Mouse (Mus musculus) megakaryocyte, adult 5-6 weeks (primary cell): ENCODE data around the gene Tnfaip8l2. TPM values are rescaled to one million over a fixed set of nuclear protein-coding genes. Genes with fewer than 3 reads are reported as not detected.
A peak's percentile ranks its signal among the peaks of the same experiment; 100 is the strongest.
"Not testable (repeated sequence)": the region's sequence is repeated elsewhere in the genome, so short reads cannot be mapped to it uniquely, and the experiment has no call there.

Source experiments
- ATAC-seq: 2 replicates; pipeline ENCODE4 v1.8.0; 2016; ENCODE audit warnings: mild to moderate bottlenecking, inconsistent platforms; ENCODE audit not compliant: poor library complexity, severe bottlenecking
- total RNA-seq, 2 experiments: library from RNA; stranded (forward) in 1 of 2; stranded (reverse) in 1 of 2; fragments of 153-499, 151-499 nt in 1 of 2; fragments of 221-1000, 200-1000 nt in 1 of 2; gene quantifications; 2 replicates each; pipeline versions ENCODE4 v1.2.3 to v1.2.4; 2015 to 2017

Tnfaip8l2 gene
- total RNA-seq, 2 experiments from 2014 or later: 85.2 to 115 TPM

DNA sequence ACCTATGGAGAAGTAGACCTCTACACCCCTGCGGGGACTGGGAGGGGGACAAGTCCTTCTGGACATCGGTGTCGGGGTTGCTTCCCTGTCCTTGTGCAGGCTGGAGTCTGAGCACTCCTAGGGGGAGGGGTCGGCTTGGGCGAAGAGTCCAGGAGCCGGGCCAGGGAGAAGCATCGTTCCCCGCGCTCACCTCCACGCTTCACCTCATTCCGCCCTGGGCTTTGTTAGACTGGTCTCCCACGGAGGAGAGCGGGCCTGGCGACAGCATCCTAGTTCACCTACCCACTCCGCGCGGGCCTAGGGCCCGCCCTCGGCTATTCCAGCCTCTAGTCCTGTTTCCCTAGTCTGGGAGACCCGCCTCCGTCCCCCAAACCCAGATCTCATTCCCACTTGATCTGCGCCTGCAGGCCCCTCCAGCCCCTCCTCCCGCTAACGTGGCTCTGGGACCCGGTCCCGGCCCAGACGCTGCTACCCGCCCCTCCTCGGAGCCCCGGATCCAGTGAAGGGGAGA, 18.9 kb upstream of the Tnfaip8l2 start:
- ATAC-seq: no peak

DNA sequence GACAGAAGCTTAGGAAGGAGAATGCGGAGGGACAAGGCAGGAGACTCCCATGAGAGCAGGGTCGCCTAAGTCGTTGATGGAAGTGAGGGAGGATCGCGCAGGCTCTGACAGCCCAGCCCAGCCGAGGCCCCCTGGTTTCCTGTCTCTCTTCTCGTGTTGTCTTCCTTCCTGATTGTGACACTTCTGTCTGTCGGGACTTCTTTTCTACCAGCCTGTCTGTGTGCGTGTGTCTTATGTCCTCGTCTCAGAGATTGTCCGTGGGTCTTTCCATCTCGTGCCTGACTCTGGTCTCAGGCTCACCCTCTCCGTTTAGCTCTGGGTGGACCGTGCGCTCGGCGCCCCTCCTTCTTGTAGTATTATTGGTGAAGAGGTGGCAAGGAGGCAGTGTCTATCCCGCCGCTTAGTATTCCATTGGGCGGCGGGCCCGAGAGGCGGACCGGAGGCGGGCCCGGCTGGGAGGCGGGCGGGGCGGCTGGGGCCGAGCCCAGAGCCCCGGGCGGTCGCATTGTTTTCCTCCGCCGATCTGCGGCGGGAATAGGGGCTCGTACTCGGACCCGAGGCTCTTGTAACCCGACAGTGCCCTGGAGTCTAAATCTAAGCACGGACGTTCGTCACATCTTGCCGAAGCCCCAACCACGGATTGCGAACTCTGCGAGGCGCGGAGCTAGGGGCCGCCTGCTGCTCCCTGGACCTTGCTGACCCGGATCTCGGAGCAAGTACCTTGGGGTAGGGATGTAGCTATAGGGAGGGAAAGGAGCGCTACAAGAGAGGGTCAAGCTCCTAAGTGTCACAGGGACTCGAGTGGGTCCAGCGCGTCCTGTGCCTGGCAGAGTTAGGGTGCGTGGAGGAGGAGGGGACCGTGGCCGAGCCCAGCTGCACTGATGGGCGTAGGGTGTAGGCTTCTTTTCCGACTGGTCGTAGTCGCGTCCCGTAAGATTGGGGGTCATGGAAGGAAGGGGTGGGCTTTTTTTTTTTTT, 18.1 kb upstream of the Tnfaip8l2 start, which contains the start of gene Sema6c:
Gene Sema6c, plus strand, starts transcription at position 471 of the 977 bp plus-strand sequence.
- peak; percentile 98 for ATAC-seq

DNA sequence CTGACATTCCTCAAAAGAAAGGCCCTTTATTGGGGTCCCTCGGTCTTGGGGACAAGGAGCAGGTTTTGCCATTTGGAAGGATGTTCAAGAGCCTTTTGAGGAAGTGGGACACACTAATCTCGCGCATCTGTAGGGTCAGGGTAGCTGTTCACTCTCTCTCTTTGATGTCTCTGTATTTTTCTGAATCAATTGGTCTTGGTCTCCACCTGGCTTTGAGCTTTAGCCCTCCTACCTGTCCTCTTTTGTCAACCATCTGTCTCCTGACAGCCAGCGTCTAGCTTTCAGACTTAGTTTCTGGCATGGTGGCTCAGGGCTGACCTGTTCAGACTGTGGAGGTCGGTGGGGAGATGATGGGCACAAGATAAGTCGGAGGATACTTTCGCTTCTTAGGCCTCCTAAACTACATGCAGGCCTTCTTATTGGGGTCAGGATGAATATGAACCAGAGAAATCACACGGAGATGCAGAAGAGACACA, 17.4 kb upstream of the Tnfaip8l2 start:
- ATAC-seq: peak; percentile 13

DNA sequence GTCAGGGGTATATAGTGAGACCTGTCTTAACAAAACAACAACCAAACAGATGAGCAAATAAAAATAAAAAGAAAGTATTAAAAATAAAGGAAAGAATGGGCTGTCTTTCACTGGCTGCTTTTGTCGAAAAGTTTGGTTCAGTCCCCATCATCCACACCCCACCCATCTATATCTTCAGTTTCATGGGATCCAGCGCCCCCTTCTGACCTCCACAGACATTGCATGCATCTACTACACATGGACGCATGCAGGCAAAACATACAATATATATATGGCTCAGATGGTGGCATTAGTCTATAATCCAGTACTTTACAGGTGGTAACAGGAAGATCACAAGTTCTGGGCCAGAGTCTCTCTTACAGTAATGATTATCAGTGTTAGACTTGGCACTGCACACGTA, 11.7 kb upstream of the Tnfaip8l2 start:
- peak; percentile 86 for ATAC-seq

DNA sequence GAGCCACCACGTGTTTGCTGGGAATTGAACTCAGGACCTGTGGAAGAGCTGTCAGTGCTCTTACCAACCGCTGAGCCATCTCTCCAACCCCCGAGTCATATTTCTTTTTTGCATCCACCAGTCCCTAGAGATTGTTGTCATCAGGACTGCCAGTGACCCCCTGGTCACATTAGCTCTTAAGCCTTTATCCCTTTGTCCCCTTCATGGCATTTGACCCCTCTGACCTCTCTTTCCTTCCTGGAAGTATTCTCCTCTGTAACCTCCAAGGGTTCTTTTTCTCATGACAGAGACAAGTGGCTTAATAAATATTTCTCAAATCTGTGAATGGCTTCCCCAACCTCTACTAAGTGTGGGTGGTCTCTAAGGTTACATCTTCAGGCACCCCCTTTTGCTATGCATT, 5.8 kb upstream of the Tnfaip8l2 start:
- no peak for ATAC-seq

DNA sequence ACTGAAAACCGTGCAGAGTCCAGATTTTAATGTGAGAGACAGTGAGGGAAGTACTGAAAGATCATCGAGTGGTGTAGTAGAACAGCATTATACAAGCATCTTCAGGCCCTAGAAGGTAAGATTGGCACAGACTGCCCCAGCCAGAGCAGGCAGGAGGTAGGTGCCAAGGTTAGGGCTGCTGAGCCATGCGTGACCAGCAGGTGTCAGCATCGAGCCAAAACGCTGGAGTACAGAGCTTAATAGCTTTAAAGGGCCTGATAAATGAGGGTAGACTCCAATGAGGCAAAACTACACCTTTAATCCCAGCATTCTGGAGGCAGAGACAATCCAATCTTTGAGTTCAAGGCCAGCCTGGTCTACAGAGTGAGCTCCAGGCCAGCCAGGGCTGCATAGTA, 454 bp upstream of the Tnfaip8l2 start:
- peak; percentile 78 for ATAC-seq

DNA sequence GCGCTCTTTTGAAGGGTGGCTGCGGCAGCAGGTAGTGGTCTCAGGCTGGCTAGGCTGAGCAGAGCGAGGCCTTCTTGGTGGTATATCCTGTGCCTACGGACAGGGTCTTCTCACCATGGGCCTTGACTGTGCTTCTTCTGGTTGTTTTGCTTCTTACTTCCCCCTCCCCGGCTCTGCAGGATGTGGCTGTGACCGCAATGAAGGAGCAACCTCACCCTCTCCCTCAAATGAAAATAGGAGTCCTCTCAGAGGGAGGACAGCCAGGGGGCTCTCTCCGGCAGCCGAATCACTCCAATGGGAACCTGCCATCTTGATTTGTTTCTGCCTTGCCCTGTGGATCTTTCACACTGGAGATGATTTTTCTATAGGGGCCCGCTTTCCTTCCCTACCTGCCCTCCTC, 686 bp downstream of the Tnfaip8l2 start:
- ATAC-seq: peak; percentile 69

DNA sequence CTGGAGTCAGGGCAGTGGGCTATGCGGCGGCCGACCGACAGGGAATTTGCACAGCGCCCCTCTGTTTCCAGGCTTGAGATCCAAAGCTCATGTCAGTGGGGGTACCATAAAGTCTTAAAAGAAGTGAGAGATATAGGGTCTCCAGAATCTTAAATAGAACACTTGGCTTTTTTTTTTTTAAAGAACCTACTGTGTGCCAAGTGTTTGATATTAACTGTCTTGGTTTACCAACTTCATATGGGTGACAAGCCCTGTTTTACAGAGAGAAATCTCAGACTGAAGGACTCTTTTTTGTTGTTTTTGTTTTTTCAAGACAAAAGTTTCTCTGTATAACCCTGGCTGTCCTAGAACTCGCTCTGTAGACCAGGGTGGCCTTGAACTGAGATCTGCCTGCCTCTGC, 1.4 kb downstream of the Tnfaip8l2 start:
- no peak for ATAC-seq

GRCm38 (mm10) chr3:95140289-95140595, 1.9 kb downstream of the Tnfaip8l2 start:
- ATAC-seq: no peak

DNA sequence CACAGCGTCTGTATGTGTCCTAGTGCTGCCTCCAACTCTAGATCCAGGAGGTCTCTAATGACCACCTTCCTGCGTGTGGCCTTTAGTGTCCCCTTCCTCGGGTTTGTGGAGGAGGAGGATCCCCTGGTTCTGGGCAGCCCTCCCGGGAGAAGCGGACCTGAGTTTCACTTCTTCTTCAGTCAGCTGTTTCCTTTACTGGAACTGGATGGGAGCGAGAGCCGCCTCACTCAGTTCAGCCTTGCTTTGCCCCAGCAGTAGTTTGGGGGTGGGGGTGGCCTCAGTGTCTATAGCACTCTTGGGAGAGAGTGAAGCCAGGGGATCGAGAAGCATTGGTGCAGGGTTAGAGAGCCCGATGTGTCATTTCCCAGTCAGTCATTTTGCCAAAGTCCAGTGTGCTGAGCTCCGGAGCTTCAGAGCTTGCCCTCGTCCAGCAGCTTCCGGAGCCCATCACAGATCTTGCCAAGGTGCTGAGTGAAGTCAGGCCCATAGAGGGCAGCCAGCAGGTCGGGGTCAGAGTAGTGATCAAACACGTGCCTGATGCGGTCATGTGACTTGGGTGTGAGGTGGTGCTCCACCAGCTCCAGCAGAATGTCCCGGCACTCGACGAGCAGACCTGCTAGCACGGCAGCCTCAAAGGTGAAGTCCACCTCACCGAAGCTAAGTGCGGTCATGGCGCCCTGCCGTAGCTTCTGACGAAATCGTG, 2.4 kb downstream of the Tnfaip8l2 start:
- no peak for ATAC-seq

DNA sequence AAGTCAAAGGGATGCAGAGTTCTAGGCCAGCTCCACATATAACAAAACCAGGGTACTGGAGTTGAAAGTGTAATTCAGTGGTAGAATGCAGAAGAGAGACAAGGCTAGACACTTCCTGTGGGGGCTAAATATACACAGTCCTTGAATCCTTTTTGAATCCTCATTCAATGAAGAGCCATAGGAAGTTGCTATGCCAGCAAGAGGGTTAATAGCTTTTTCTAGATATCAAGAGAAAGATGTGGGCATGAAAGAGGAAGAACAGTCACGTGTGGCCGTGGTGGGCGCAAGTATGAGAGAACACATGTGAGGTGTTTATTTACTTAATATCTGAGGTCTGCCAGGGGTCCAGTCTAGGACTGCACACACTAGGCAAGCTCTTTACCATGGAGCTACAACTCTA, 5.8 kb downstream of the Tnfaip8l2 start:
- ATAC-seq: no peak

DNA sequence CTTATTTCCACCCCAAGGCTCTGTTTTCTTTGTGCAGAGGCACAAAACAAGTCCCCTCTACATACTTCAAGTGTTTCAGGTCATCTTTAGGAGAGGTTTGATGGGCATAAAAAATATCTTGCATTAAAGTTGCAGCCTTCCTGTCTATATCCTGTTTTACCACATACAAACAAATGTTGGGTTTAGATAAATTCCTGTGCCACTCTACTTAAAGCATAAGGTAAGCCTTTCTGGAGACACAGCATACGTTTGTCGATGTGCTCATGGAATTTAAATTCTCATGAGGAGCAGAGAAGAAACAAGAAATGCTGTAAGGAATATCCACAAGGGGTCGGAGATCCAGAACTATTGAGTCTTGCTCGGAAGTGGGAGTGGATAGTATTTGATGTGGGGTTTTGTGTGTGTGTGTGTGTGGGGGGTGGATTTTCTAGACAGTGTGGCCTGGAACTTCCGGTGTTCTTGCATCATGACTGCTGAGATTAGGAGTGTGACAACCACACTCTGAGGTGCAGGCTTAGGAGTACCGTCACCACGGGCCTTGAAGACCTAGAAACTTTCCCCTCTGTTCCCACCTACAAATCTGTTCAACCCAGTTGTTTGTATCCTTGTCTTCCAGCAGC, 6.6 kb downstream of the Tnfaip8l2 start:
- peak; percentile 35 for ATAC-seq

DNA sequence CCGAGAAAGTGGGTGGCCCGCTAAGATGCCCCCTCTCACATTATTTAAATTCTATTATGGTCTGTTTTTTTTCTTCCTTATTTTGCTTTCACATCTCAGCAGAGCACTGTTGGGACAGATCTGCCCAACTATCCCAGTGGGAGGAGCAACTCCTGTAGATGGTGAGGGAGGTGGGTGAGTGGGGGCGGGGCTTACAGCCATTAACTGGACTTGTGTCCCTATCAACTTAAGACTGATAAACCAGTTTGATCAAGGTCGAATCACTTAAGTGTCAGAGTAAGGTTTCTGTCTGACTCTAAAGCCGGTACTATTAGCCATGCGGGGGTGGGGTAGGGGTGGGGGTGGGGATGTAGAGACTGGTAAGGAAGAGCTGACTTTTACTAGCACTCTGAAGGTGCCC, 7.1 kb downstream of the Tnfaip8l2 start:
- ATAC-seq: peak; percentile 20; the same call in 1 of the 2 replicates

DNA sequence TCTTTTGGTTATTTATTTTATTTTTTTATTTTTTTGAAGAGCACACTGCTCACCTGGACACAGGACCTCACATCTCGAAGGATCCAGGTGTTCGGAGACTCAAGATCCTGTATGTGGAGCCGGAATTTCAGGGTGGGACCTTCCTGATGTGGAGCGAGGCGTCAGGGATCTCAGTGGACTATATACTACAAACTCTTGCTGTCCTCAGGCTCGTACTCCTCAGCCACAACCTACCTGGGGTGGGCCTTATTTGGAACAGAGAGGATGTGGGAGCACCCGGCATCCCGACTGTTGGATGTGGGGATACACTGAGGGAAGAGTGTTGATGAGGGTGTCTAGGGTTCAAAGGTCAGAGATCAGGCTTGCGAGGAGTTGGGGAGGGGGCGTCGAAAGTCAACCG, 8.0 kb downstream of the Tnfaip8l2 start:
- ATAC-seq: peak; percentile 5; the same call in 1 of the 2 replicates

- ATAC-seq: peak; percentile 96
These were observed 8.5 kb downstream of the Tnfaip8l2 start, which contains the start of the genes Scnm1 and Lysmd1 for GRCm38 (mm10) chr3:95133680-95134101. Gene Scnm1 (minus strand): TSS chr3:95134011. Gene Lysmd1 (plus strand): TSS chr3:95134088.

- no peak for ATAC-seq
These were observed 9.0 kb downstream of the Tnfaip8l2 start for GRCm38 (mm10) chr3:95133176-95133575.

- ATAC-seq: not testable (repeated sequence)
These were observed 9.8 kb downstream of the Tnfaip8l2 start for GRCm38 (mm10) chr3:95132389-95132788.

DNA sequence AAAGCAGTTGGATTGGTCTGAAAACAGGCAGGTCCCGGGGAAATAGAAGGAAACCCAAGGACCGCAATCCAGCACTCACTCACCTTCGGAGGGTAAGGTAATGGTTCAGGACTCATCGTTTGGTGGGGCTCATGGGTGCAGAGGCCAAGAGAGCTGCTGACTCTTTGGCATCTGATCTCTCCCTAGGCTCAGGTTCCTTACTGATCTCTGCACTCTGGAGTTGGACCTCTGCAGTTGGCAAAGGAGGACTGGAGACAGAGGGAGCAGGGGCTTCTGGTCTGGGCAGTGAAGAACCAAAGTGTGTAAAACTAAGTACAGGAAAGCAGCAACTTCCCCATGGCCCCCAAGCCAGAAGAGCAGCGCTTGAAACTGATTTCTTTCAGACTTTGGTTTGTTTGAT, 12.1 kb downstream of the Tnfaip8l2 start:
- ATAC-seq: no peak

- no peak for ATAC-seq
These were observed 12.9 kb downstream of the Tnfaip8l2 start for GRCm38 (mm10) chr3:95129226-95129651.

GRCm38 (mm10) chr3:95124972-95125371, 17.2 kb downstream of the Tnfaip8l2 start:
- ATAC-seq: no peak

DNA sequence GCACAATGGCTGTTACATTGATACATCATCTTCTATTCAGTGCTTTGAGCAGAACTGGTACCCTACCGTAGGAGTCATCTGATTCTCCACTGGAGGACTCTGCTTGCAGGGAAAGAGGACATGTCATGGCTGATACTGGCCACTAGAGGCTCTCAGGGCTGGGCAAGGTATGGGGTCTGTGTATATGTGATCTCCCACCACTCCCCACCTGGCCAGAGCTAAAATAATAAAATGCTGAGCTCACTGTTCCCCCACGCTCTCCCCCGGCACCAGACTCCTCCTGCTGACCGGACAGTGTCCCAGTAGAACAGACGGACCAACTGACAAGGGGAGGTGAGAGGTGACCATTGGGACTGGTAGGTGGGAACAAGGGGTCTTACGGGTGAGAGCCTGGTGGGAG, 17.9 kb downstream of the Tnfaip8l2 start, which contains the start of gene Tmod4:
Gene Tmod4, plus strand, starts transcription at position 231 of the 400 bp plus-strand sequence.
- peak; percentile 57 for ATAC-seq
